11 mouse cellular contexts compared by ENCODE assay signal in the genomic region with DNA sequence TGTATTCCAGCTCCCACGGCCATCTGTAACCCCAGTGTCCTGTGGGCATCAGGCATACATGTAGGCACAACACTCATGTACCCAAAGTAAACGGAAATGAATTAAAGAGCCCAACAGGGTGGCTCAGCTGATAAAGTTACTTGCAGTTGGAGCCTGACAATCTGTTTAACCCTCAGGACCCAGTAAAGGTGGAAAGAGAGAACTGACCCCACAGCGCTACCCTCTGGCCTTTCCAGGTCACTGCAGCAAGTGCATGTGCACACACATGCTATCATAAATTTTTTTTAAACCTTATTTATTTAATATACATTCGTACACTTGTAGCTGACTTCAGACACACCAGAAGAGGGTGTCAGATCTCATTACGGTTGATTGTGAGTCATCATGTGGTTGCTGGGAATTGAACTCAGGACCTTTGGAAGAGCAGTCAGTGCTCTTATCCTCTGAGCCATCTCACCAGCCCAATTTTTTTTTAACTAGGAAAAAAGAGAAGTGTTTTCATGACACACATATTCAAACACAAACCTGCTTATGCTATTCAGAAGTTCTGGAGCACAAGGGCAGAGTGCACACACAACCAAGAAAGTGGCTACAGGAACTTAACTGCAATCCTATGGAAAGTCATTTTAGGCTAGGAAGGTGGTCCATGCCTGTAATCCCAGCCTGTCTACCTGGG. TPM values are rescaled to one million over a fixed set of nuclear protein-coding genes. Genes with fewer than 3 reads are reported as not detected.
DNase-seq lines count a peak whose midpoint lies in the region; ATAC-seq and TF ChIP-seq lines count a peak whose summit lies in the region.
"Had no signal": no experiment of that assay in that cellular context is flagged by ENCODE, and none has a peak within 500 bp of the region (broad histone marks: within the 10 kb centered on the region; RNA-seq: fewer than 3 reads in every experiment).

No protein-coding gene starts in this region.

- TF ChIP-seq CTCF in intestine, postnatal 0 days (IDR thresholded peaks at IDR 0.05; ENCODE audit: low read depth): peak; percentile 62
- TF ChIP-seq CTCF in testis, adult 2 months (IDR thresholded peaks at IDR 0.05; ENCODE audit: control insufficient read depth, insufficient read depth, insufficient replicate concordance, low read depth, low read length): peak; percentile 29; the same call in 1 of the 2 replicates
- peak; percentile 43; the same call in 1 of the 2 replicates for TF ChIP-seq CTCF in brain, embryonic 14.5 days (IDR thresholded peaks at IDR 0.05; ENCODE audit: borderline replicate concordance, extremely low read depth, insufficient read depth, insufficient read length)

- no peak for ATAC-seq in intestine, postnatal 0 days
- ATAC-seq in intestine, embryonic 15.5 days: no peak
- ATAC-seq: inflammation-experienced regulatory T-cells, adult 6 months; midbrain, embryonic 13.5 days had no signal

- TF ChIP-seq POLR2A in testis, adult 2 months (IDR thresholded peaks at IDR 0.05; ENCODE audit: control insufficient read depth, low read depth, low read length): no peak
- no peak for TF ChIP-seq POLR2A in brain, embryonic 14.5 days (IDR thresholded peaks at IDR 0.05; ENCODE audit: borderline replicate concordance, extremely low read depth, insufficient read depth, insufficient read length, poor library complexity, severe bottlenecking)

- H3K9ac ChIP-seq in intestine, postnatal 0 days (ENCODE audit: low read depth, low read length): no peak overlapping the region
- H3K9ac ChIP-seq in intestine, embryonic 15.5 days: no peak overlapping the region
- H3K9ac ChIP-seq: midbrain, embryonic 13.5 days had no signal

- WGBS in intestine, postnatal 0 days: 82% methylated on average over 5 of the region's 5 CpGs
- 87% methylated on average over 5 of the region's 5 CpGs for WGBS in intestine, embryonic 15.5 days

- DNase-seq in testis, postnatal 14 days (ENCODE audit: low spot score): no peak
- DNase-seq in brain, embryonic 14.5 days (ENCODE audit: low read depth): no peak
- peak; percentile 65 for DNase-seq in testis, postnatal 10 days (ENCODE audit: low spot score)
- DNase-seq in urinary bladder, postnatal 25 days (ENCODE audit: low spot score): no peak
- no peak for DNase-seq in right cerebral cortex, postnatal 4 days
- DNase-seq: thymus, adult 18-20 months had no signal

- no peak overlapping the region for H3K4me3 ChIP-seq in intestine, postnatal 0 days (ENCODE audit: low read depth, low read length)
- H3K4me3 ChIP-seq in intestine, embryonic 15.5 days (replicated peaks): no peak overlapping the region
- no peak overlapping the region for H3K4me3 ChIP-seq in testis, adult 2 months (ENCODE audit: control insufficient read depth, low read depth, low read length)
- H3K4me3 ChIP-seq: midbrain, embryonic 13.5 days had no signal

- H3K36me3 ChIP-seq in intestine, postnatal 0 days (ENCODE audit: control insufficient read depth, insufficient read depth): peaks cover 60% of the 10 kb centered on the region
- peaks cover 13% of the 10 kb centered on the region for H3K36me3 ChIP-seq in intestine, embryonic 15.5 days
- H3K36me3 ChIP-seq in testis, adult 2 months (ENCODE audit: control insufficient read depth, insufficient read depth, low read length): no peaks in the 10 kb centered on the region

- peak overlapping the region; percentile 70; the same call in 1 of the 2 replicates for H3K27ac ChIP-seq in intestine, postnatal 0 days (ENCODE audit: low read depth, low read length)
- H3K27ac ChIP-seq in intestine, embryonic 15.5 days: no peak overlapping the region
- H3K27ac ChIP-seq in testis, adult 2 months (ENCODE audit: control insufficient read depth, insufficient read depth, low read depth, low read length): no peak overlapping the region
- H3K27ac ChIP-seq: midbrain, embryonic 13.5 days had no signal

- H3K27me3 ChIP-seq in intestine, postnatal 0 days (replicated peaks; ENCODE audit: control insufficient read depth, insufficient read depth, low read length): no peaks in the 10 kb centered on the region
- no peaks in the 10 kb centered on the region for H3K27me3 ChIP-seq in intestine, embryonic 15.5 days (replicated peaks)
- H3K27me3 ChIP-seq in testis, adult 2 months (ENCODE audit: control insufficient read depth, insufficient read depth, low read length): no peaks in the 10 kb centered on the region
- H3K27me3 ChIP-seq: midbrain, embryonic 13.5 days had no signal

- H3K4me1 ChIP-seq in intestine, postnatal 0 days (replicated peaks; ENCODE audit: control insufficient read depth, insufficient read depth, low read length): 0 out of 2 replicates have a peak, but pooled peaks cover 3% of the 10 kb centered on the region
- peaks cover 5% of the 10 kb centered on the region; the same call in 1 of the 2 replicates for H3K4me1 ChIP-seq in intestine, embryonic 15.5 days (replicated peaks)
- H3K4me1 ChIP-seq in testis, adult 2 months (ENCODE audit: control insufficient read depth, insufficient read depth, low read length): no peaks in the 10 kb centered on the region
- H3K4me1 ChIP-seq: midbrain, embryonic 13.5 days had no signal

- H3K9me3 ChIP-seq in intestine, postnatal 0 days (ENCODE audit: control insufficient read depth): no peaks in the 10 kb centered on the region
- no peaks in the 10 kb centered on the region for H3K9me3 ChIP-seq in intestine, embryonic 15.5 days
- H3K9me3 ChIP-seq: midbrain, embryonic 13.5 days had no signal

- H3K4me2 ChIP-seq in intestine, postnatal 0 days (replicated peaks; ENCODE audit: low read depth): no peak overlapping the region
- no peak overlapping the region for H3K4me2 ChIP-seq in intestine, embryonic 15.5 days (replicated peaks)
- H3K4me2 ChIP-seq: midbrain, embryonic 13.5 days had no signal

RNA-seq across cellular contexts. Expression of a gene that starts 42.7 kb away (rescaled TPM):
- 25.3 and 29.0 TPM in 2 replicates for polyA plus RNA-seq in intestine, postnatal 0 days (2015; fragmentation: Nextera tagmentation; extraction: Ambion mirVana)
- polyA plus RNA-seq in intestine, embryonic 15.5 days (2015; fragmentation: Nextera tagmentation; extraction: Ambion mirVana): 41.5 and 44.5 TPM in 2 replicates
- polyA plus RNA-seq in testis, adult 2 months (2012; rRNA removed): 254 and 277 TPM in 2 replicates
- polyA plus RNA-seq in brain, embryonic 14.5 days (2012; rRNA removed): 15.5 and 19.0 TPM in 2 replicates
